In genomic region chr19:57642980-57643379, GRCm38 (mm10) we compare ENCODE assay signal across 9 mouse cellular contexts. TPM values are rescaled to one million over a fixed set of nuclear protein-coding genes. Genes with fewer than 3 reads are reported as not detected.
DNase-seq lines count a peak whose midpoint lies in the region; ATAC-seq and TF ChIP-seq lines count a peak whose summit lies in the region.
"Had no signal": no experiment of that assay in that cellular context is flagged by ENCODE, and none has a peak within 500 bp of the region (broad histone marks: within the 10 kb centered on the region; RNA-seq: fewer than 3 reads in every experiment).

No protein-coding gene starts in this region.

- no peaks in the 10 kb centered on the region for H3K27me3 ChIP-seq in liver, adult 2 months (ENCODE audit: control insufficient read depth, insufficient read depth, low read length)
- no peaks in the 10 kb centered on the region for H3K27me3 ChIP-seq in liver, embryonic 11.5 days (replicated peaks; ENCODE audit: control insufficient read depth, insufficient read depth, low read length)
- H3K27me3 ChIP-seq: stomach, embryonic 15.5 days had no signal

- no peak overlapping the region for H3K4me2 ChIP-seq in liver, embryonic 11.5 days
- H3K4me2 ChIP-seq: stomach, embryonic 15.5 days had no signal

- DNase-seq in embryo, embryonic 10.5 days (ENCODE audit: low spot score): peak; percentile 75
- DNase-seq in embryo, embryonic 10 days (ENCODE audit: low spot score): no peak
- peak; percentile 57 for DNase-seq in liver, adult 2 months (ENCODE audit: extremely low read depth, low read depth, low spot score)
- DNase-seq in liver, embryonic 11.5 days (ENCODE audit: low spot score): no peak
- peak; percentile 53 for DNase-seq in brain, adult 2 months (ENCODE audit: low read depth, low spot score)
- no peak for DNase-seq in thymus, postnatal 14 days
- DNase-seq in frontal cortex, postnatal 25 days (ENCODE audit: low spot score in 2 of 2): no peak

- no peaks in the 10 kb centered on the region for H3K9me3 ChIP-seq in liver, embryonic 11.5 days (ENCODE audit: control insufficient read depth, low read length)
- H3K9me3 ChIP-seq: stomach, embryonic 15.5 days had no signal

- H3K27ac ChIP-seq in liver, adult 2 months (replicated peaks; ENCODE audit: insufficient read depth, low read depth, low read length): no peak overlapping the region
- no peak overlapping the region for H3K27ac ChIP-seq in liver, embryonic 11.5 days (ENCODE audit: low read depth, low read length)
- H3K27ac ChIP-seq: stomach, embryonic 15.5 days had no signal

- TF ChIP-seq POLR2A in liver, adult 2 months (IDR thresholded peaks at IDR 0.05; ENCODE audit: extremely low read depth, insufficient read depth, low read length): no peak

- TF ChIP-seq CTCF in liver, adult 2 months (IDR thresholded peaks at IDR 0.05; ENCODE audit: low read depth, low read length): peak; percentile 45

- no peak for ATAC-seq in liver, embryonic 11.5 days (replicated peaks; ENCODE audit: low FRiP score)
- ATAC-seq in neutrophil, adult 5-6 weeks (ENCODE audit: extremely low read depth, insufficient number of reproducible peaks, low FRiP score, poor library complexity, severe bottlenecking): peak; percentile 33; the same call in 1 of the 2 replicates

- H3K9ac ChIP-seq in liver, adult 2 months (ENCODE audit: low read depth, low read length): no peak overlapping the region
- no peak overlapping the region for H3K9ac ChIP-seq in liver, embryonic 11.5 days (ENCODE audit: low read depth, low read length)
- H3K9ac ChIP-seq: stomach, embryonic 15.5 days had no signal

- H3K36me3 ChIP-seq in liver, adult 2 months (ENCODE audit: control insufficient read depth, insufficient read depth, low read length): peaks cover 10% of the 10 kb centered on the region
- no peaks in the 10 kb centered on the region for H3K36me3 ChIP-seq in liver, embryonic 11.5 days (ENCODE audit: control insufficient read depth, insufficient read depth, low read length)
- H3K36me3 ChIP-seq: stomach, embryonic 15.5 days had no signal

- 49% methylated on average over 2 of the region's 2 CpGs for WGBS in liver, adult 2 months
- 61% methylated on average over 2 of the region's 2 CpGs for WGBS in liver, embryonic 11.5 days

- H3K4me3 ChIP-seq in liver, adult 2 months (ENCODE audit: insufficient read depth, low read depth, low read length): no peak overlapping the region
- no peak overlapping the region for H3K4me3 ChIP-seq in liver, embryonic 11.5 days (ENCODE audit: low read depth, low read length)
- H3K4me3 ChIP-seq: stomach, embryonic 15.5 days had no signal

- H3K79me2 ChIP-seq in liver, adult 2 months (ENCODE audit: control insufficient read depth, insufficient read depth, low read length): no peaks in the 10 kb centered on the region

- no peaks in the 10 kb centered on the region for H3K4me1 ChIP-seq in liver, adult 2 months (ENCODE audit: control insufficient read depth, insufficient read depth, low read length)
- H3K4me1 ChIP-seq in liver, embryonic 11.5 days (replicated peaks; ENCODE audit: control insufficient read depth, insufficient read depth, low read length): no peaks in the 10 kb centered on the region
- H3K4me1 ChIP-seq: stomach, embryonic 15.5 days had no signal

RNA-seq across cellular contexts. Expression of gene Atrnl1, which starts 32.1 kb away (rescaled TPM):
- 25.4 TPM in 2 replicates for total RNA-seq in liver, adult 2 months (2014; rRNA removed)
- 4.8 and 5.2 TPM in 2 replicates for polyA plus RNA-seq in liver, adult 2 months (2012; rRNA removed)
- 2.5 and 2.9 TPM in 2 replicates for polyA plus RNA-seq in liver, embryonic 11.5 days (2014; fragmentation: Nextera tagmentation; extraction: Ambion mirVana)
- 26.0 and 27.2 TPM in 2 replicates for total RNA-seq in neutrophil, adult 5-6 weeks (2017)

Comparison
In these comparisons a context has a peak if more than half of its experiments do, and no peak if none do; other contexts are left out.
1. DNase-seq: peak in embryo, embryonic 10.5 days (single experiment), liver, adult 2 months (single experiment) and brain, adult 2 months (single experiment); none in embryo, embryonic 10 days (single experiment), liver, embryonic 11.5 days (single experiment), thymus, postnatal 14 days (single experiment) and frontal cortex, postnatal 25 days (0 of 2).